Mouse (Mus musculus) hindbrain, embryonic 14.5 days (tissue): ENCODE data around the gene 1600014C10Rik. TPM values are rescaled to one million over a fixed set of nuclear protein-coding genes. Genes with fewer than 3 reads are reported as not detected.

ENCODE experiments used
- ATAC-seq: fragments of 200-750 bp; cut with Nextera tagmentation; 2 replicates; pipeline ENCODE4 v1.8.0; 2017; ENCODE audit warnings: moderate number of reproducible peaks, mild to moderate bottlenecking, moderate TSS enrichment, moderate library complexity; ENCODE audit not compliant: low FRiP score
- DNase-seq: peaks from one replicate; pipeline ENCODE4 v3.0.0-alpha.2; 2015; ENCODE audit warnings: low spot score
- H3K27ac ChIP-seq: fragments of 300-500 bp; sonication (generic); 2 replicates; pipeline ENCODE4 v1.5.1; 2014; ENCODE audit warnings: mild to moderate bottlenecking, moderate library complexity
- H3K27me3 ChIP-seq: fragments of 300-500 bp; sonication (generic); 2 replicates; pipeline ENCODE4 v1.6.1; 2014; ENCODE audit warnings: mild to moderate bottlenecking, low read length, mixed read lengths; ENCODE audit not compliant: control insufficient read depth, insufficient read depth
- H3K36me3 ChIP-seq: fragments of 300-500 bp; sonication (generic); replicated peaks from 2 replicates; pipeline ENCODE4 v1.6.1; 2014; ENCODE audit not compliant: control insufficient read depth, insufficient read depth
- H3K4me1 ChIP-seq: fragments of 300-500 bp; sonication (generic); replicated peaks from 2 replicates; pipeline ENCODE4 v1.6.1; 2014; ENCODE audit warnings: antibody characterized with exemption, low read length, mixed read lengths; ENCODE audit not compliant: control insufficient read depth, insufficient read depth
- H3K4me2 ChIP-seq: fragments of 300-500 bp; sonication (generic); replicated peaks from 2 replicates; pipeline ENCODE4 v1.6.1; 2014; ENCODE audit warnings: mild to moderate bottlenecking, moderate library complexity
- H3K4me3 ChIP-seq: fragments of 300-500 bp; sonication (generic); replicated peaks from 2 replicates; pipeline ENCODE4 v1.5.1; 2014; ENCODE audit warnings: mild to moderate bottlenecking, low read length
- H3K9ac ChIP-seq: fragments of 300-500 bp; sonication (generic); 2 replicates; pipeline ENCODE4 v1.6.1; 2014
- H3K9me3 ChIP-seq: fragments of 300-500 bp; sonication (generic); 2 replicates; pipeline ENCODE4 v1.6.1; 2016; ENCODE audit warnings: low read length; ENCODE audit not compliant: control insufficient read depth
- WGBS: fragments of 180-500 bp; shearing (Covaris S2); extraction: QIAGEN DNeasy Blood & Tissue Kit; methylation state at CpG from one replicate; pipeline ENCODE4 v1.1.7; 2014; 5-methylcytosine and 5-hydroxymethylcytosine counted together
- polyA plus RNA-seq: library from polyadenylated mRNA; unstranded; fragments of >200 nt; fragmentation: Nextera tagmentation; extraction: Ambion mirVana; gene quantifications from 2 replicates; pipeline ENCODE4 v1.2.1, GENCODE M21; 2014

Gene 1600014C10Rik
- 29.2 and 33.9 TPM in 2 replicates for polyA plus RNA-seq

DNA sequence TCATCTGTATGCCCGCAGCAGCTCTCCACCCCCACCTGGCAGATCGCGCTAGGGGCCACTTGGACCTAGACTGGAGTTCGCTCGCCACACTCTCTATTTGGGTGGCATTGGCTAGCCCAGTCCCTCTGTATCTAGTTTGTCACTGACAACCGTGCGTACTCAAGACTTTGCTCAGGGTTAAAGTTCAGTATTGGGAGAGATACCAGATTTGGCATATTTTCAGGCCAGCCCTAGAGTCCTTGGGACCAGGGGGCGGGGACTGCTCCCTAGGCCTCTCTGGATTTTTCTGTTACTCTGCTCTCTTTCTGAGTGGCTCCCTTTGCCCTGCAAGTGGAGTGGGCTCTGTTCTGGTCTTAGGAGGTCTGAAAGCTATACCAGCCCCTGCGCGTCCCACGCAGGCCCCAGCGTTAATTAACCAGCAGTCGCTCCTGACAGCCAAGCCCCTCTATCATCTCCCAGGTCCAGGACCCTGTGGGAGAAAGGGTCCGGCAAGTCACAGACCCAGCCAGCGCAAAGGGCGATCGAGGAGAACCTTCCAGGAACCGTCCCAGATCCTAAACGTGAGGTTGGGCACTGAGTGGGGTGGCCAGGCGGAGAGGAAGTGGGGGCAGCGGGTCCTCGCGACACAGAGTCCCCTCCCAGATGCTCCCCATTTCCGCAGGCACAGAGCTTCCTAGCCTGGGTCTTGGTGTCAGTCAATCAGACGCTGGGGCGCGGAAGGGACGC lies at the start of gene 1600014C10Rik:
Gene 1600014C10Rik (plus strand): TSS at position 256 of the 726 bp plus-strand sequence.
- ATAC-seq (peak; percentile 19; the same call in 1 of the 2 replicates), DNase-seq (no peak)
- WGBS: 3% methylated on average over 28 of the region's 28 CpGs
- peak within 1 kb of the TSS; percentile 86 for H3K9ac ChIP-seq
- H3K9me3 ChIP-seq: no peaks in the 10 kb centered on the region
- peaks cover 11% of the 10 kb centered on the region for H3K4me1 ChIP-seq
- H3K27me3 ChIP-seq: no peaks in the 10 kb centered on the region
- peak within 1 kb of the TSS; percentile 64 for H3K4me3 ChIP-seq
- H3K36me3 ChIP-seq: no peaks in the 10 kb centered on the region
- H3K4me2 ChIP-seq: peak within 1 kb of the TSS; percentile 98
- peak within 1 kb of the TSS; percentile 95 for H3K27ac ChIP-seq

DNA sequence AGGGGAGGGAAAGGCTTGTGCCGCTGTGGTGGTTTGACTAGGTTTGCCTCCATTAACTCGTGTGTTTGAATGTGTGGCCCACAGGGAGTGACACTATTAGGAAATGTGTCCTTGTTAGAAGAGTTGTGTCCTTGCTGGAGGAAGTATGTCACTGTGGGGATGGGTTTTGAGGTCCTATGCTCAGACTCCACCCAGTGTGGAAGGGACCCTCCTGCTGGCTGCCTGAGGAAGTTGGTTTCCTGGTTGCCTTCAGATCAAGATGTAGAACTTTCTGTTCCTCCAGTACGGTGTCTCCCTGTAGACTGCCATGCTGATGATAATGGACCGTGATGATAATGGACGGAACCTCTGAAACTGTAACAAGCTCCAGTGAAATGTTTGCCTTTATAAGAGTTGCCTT lies 48.5 kb upstream of the 1600014C10Rik start:
- no peaks in the 10 kb centered on the region for H3K9me3 ChIP-seq
- DNase-seq (no peak), ATAC-seq (no peak)
- no peaks in the 10 kb centered on the region for H3K27me3 ChIP-seq
- H3K36me3 ChIP-seq: no peaks in the 10 kb centered on the region
- WGBS: 93% methylated on average over 5 of the region's 5 CpGs
- H3K4me1 ChIP-seq: 0 out of 2 replicates have a peak, but pooled peaks cover 5% of the 10 kb centered on the region
- no peak overlapping the region for H3K27ac ChIP-seq
- H3K4me2 ChIP-seq: no peak overlapping the region
- H3K9ac ChIP-seq: no peak overlapping the region
- H3K4me3 ChIP-seq: no peak overlapping the region

GRCm38 (mm10) chr7:38140324-38140723 lies 42.7 kb upstream of the 1600014C10Rik start:
- no peaks in the 10 kb centered on the region for H3K4me1 ChIP-seq
- ATAC-seq: no peak
- 56% methylated on average over 9 of the region's 9 CpGs for WGBS
- no peaks in the 10 kb centered on the region for H3K36me3 ChIP-seq
- no peak for DNase-seq
- H3K9me3 ChIP-seq: no peaks in the 10 kb centered on the region
- H3K4me2 ChIP-seq: no peak overlapping the region
- H3K27me3 ChIP-seq: no peaks in the 10 kb centered on the region
- no peak overlapping the region; the same call in 1 of the 2 replicates for H3K9ac ChIP-seq
- no peak overlapping the region for H3K4me3 ChIP-seq
- no peak overlapping the region for H3K27ac ChIP-seq

DNA sequence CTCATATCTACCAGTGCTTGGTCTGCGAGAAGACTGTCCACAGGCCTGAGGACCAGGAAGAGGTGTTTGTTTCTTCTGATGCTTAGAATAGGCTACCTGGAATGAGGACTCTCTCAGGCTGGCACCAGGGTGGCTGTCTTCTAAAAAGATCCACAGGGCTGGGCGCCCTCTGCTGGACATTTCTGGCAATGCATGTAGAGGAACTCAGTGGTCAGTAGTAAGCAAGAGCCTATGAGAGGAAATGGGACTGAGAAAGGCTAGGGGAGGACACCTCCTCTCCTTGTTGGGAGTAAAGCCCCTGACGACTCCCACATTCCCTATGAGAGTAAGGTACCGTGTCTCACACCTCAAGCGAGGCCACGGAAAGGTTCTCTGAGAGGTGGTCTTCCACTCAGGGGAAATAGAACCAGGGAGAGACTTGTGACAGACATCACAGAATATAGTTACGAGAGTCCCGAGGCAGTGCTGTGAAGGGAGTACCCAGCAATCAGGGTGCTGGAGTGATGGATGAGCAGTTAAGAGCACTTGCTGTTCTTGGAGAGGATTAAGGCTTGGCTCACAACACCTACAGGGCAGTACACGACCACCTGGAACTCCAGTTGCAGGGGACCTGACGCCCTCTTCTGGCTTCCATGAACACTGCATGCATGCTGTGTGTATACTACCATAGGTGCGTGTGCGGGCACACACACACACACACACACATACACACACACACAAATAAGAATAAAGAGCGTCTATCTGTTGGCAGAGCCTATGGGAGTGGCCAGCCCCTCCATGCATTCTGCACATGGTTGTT lies 41.1 kb upstream of the 1600014C10Rik start:
- 67% methylated on average over 13 of the region's 13 CpGs for WGBS
- ATAC-seq: peak; percentile 61; the same call in 1 of the 2 replicates
- H3K4me1 ChIP-seq: no peaks in the 10 kb centered on the region

DNA sequence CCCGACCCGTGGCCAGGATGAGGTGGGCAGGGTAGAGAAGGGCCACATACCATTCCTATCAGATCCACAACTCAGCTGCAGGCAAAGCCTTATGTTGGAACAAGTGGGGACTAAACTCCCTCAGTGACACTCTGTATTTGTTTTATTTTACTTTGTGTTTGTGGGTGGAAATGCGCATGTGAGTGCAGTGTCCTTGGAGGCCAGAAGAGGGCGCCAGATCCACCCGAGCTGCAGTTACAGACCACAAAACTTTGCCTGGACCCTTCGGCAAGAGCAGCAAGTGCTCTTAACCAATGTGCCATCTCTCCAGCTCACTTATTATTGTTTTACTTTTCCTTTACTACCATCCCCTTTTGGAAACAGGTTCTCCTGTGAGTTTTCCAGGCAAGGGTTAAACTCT lies 35.5 kb upstream of the 1600014C10Rik start:
- 93% methylated on average over 6 of the region's 6 CpGs for WGBS
- Histone ChIP-seq H3K4me2 (no peak overlapping the region), H3K27ac (no peak overlapping the region), H3K4me3 (no peak overlapping the region), H3K4me1 (no peaks in the 10 kb centered on the region), H3K9me3 (no peaks in the 10 kb centered on the region), H3K27me3 (no peaks in the 10 kb centered on the region), H3K36me3 (no peaks in the 10 kb centered on the region), H3K9ac (no peak overlapping the region)
- no peak for ATAC-seq
- DNase-seq: no peak

More for the DNA sequence above, 41.1 kb upstream of the 1600014C10Rik start:
- DNase-seq: peak; percentile 98
- Histone ChIP-seq H3K9ac (no peak overlapping the region), H3K9me3 (no peaks in the 10 kb centered on the region), H3K36me3 (no peaks in the 10 kb centered on the region), H3K27ac (no peak overlapping the region), H3K27me3 (no peaks in the 10 kb centered on the region), H3K4me3 (no peak overlapping the region), H3K4me2 (no peak overlapping the region)

DNA sequence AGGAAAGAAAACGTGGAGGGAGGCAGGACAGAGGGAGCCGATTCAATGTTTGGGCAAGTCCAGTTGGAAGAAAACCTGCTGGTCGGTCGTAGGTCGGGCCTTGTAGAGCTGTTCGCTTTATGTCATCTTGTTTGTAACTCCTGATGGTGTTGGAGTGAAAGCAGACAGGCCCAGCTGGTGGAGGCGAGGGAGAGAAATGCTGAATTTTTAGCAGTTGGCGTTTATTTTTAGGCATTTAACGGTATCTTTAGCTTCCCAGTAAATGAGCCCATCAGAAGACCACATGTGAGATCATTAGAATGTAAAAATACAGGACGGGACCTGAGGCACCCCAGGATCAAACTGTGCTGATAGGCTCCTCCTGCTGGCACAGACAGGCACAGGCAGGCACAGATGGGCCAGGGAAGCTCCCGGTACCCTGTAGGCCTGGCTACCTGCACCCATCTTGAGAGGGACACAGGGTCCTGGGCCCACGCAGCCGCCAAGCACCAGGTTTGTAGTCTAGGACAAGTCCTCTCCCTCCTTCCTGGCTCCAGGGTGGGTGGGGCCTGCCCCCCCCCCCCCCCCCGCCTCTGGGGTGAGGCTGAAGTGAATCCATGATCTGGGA lies 31.2 kb upstream of the 1600014C10Rik start:
- Histone ChIP-seq H3K9me3 (no peaks in the 10 kb centered on the region), H3K27me3 (no peaks in the 10 kb centered on the region), H3K4me3 (no peak overlapping the region), H3K36me3 (no peaks in the 10 kb centered on the region), H3K4me1 (no peaks in the 10 kb centered on the region), H3K4me2 (no peak overlapping the region), H3K27ac (no peak overlapping the region), H3K9ac (no peak overlapping the region)
- no peak for DNase-seq
- WGBS: 66% methylated on average over 13 of the region's 14 CpGs
- ATAC-seq: peak; percentile 21; the same call in 1 of the 2 replicates

GRCm38 (mm10) chr7:38152571-38152970 lies 30.4 kb upstream of the 1600014C10Rik start:
- Histone ChIP-seq H3K9me3 (no peaks in the 10 kb centered on the region), H3K27ac (no peak overlapping the region), H3K4me2 (no peak overlapping the region), H3K36me3 (no peaks in the 10 kb centered on the region), H3K9ac (no peak overlapping the region), H3K4me3 (no peak overlapping the region), H3K4me1 (no peaks in the 10 kb centered on the region), H3K27me3 (no peaks in the 10 kb centered on the region)
- DNase-seq (no peak), ATAC-seq (no peak)
- 83% methylated on average over 3 of the region's 3 CpGs for WGBS

- no peak overlapping the region for H3K9ac ChIP-seq
- no peak for DNase-seq
- no peak for ATAC-seq
Observed at GRCm38 (mm10) chr7:38155829-38156228, 27.2 kb upstream of the 1600014C10Rik start.

More at GRCm38 (mm10) chr7:38155829-38156228, 27.2 kb upstream of the 1600014C10Rik start:
- 93% methylated on average over 5 of the region's 5 CpGs for WGBS
- H3K4me3 ChIP-seq: no peak overlapping the region
- H3K4me1 ChIP-seq: no peaks in the 10 kb centered on the region
- no peaks in the 10 kb centered on the region for H3K36me3 ChIP-seq
- no peaks in the 10 kb centered on the region for H3K27me3 ChIP-seq
- H3K27ac ChIP-seq: no peak overlapping the region
- H3K4me2 ChIP-seq: no peak overlapping the region
- no peaks in the 10 kb centered on the region for H3K9me3 ChIP-seq
